Mouse (Mus musculus) limb, embryonic 14.5 days (tissue): ENCODE data around the gene Pik3c2b. TPM values are rescaled to one million over a fixed set of nuclear protein-coding genes. Genes with fewer than 3 reads are reported as not detected.
A peak's percentile ranks its signal among the peaks of the same experiment; 100 is the strongest.

Source experiments
- ATAC-seq: fragments of 200-750 bp; cut with Nextera tagmentation; 2 replicates; pipeline ENCODE4 v1.8.0; 2017; ENCODE audit warnings: low read depth, moderate number of reproducible peaks, moderate TSS enrichment; ENCODE audit not compliant: low FRiP score
- DNase-seq: peaks from one replicate; pipeline ENCODE4 v3.0.0-alpha.2; 2015; ENCODE audit warnings: low spot score
- H3K27ac ChIP-seq: fragments of 300-500 bp; sonication (generic); replicated peaks from 2 replicates; pipeline ENCODE4 v1.5.1; 2014; ENCODE audit warnings: low read depth, mild to moderate bottlenecking, low read length, moderate library complexity, mixed read lengths
- H3K27me3 ChIP-seq: fragments of 300-500 bp; sonication (generic); 2 replicates; pipeline ENCODE4 v1.6.1; 2014; ENCODE audit warnings: low read length, mixed read lengths; ENCODE audit not compliant: control insufficient read depth, insufficient read depth
- H3K36me3 ChIP-seq: fragments of 300-500 bp; sonication (generic); 2 replicates; pipeline ENCODE4 v1.6.1; 2014; ENCODE audit warnings: mild to moderate bottlenecking, low read length, moderate library complexity, mixed read lengths; ENCODE audit not compliant: control insufficient read depth, insufficient read depth
- H3K4me1 ChIP-seq: fragments of 300-500 bp; sonication (generic); 2 replicates; pipeline ENCODE4 v1.6.1; 2014; ENCODE audit warnings: antibody characterized with exemption, low read length, mixed read lengths; ENCODE audit not compliant: control insufficient read depth, insufficient read depth
- H3K4me2 ChIP-seq: fragments of 300-500 bp; sonication (generic); replicated peaks from 2 replicates; pipeline ENCODE4 v1.6.1; 2014; ENCODE audit warnings: low read depth, mild to moderate bottlenecking, low read length, moderate library complexity; ENCODE audit not compliant: severe bottlenecking
- H3K4me3 ChIP-seq: fragments of 300-500 bp; sonication (generic); replicated peaks from 2 replicates; pipeline ENCODE4 v1.5.1; 2014; ENCODE audit warnings: low read length
- H3K9ac ChIP-seq: fragments of 300-500 bp; sonication (generic); 2 replicates; pipeline ENCODE4 v1.6.1; 2014; ENCODE audit warnings: mild to moderate bottlenecking, low read depth, low read length, moderate library complexity; ENCODE audit not compliant: severe bottlenecking
- H3K9me3 ChIP-seq: fragments of 300-500 bp; sonication (generic); 2 replicates; pipeline ENCODE4 v1.6.1; 2016; ENCODE audit warnings: low read length; ENCODE audit not compliant: control insufficient read depth
- POLR2A ChIP-seq: fragments of 200-500 bp; IDR thresholded peaks from 2 replicates; pipeline ENCODE4 v1.8.0; 2012; ENCODE audit warnings: inconsistent platforms, mild to moderate bottlenecking, moderate library complexity, borderline replicate concordance; ENCODE audit not compliant: insufficient read depth, insufficient read length; ENCODE audit errors: extremely low read depth
- WGBS: fragments of 180-500 bp; shearing (Covaris S2); extraction: QIAGEN DNeasy Blood & Tissue Kit; methylation state at CpG from one replicate; pipeline ENCODE4 v1.1.7; 2014; 5-methylcytosine and 5-hydroxymethylcytosine counted together
- polyA plus RNA-seq, 2 experiments: library from polyadenylated mRNA; depleted of rRNA in 1 of 2; stranded (reverse) in 1 of 2; unstranded in 1 of 2; fragments of >200 nt; fragmentation: Nextera tagmentation in 1 of 2; extraction: Ambion mirVana in 1 of 2; gene quantifications; 2 replicates each; pipeline versions ENCODE4 v1.2.1 to v1.2.3; 2012 to 2014

Pik3c2b gene
- polyA plus RNA-seq, 2 experiments, result 8.1 to 10.7 TPM

GRCm38 (mm10) chr1:133077606-133078337 is 32.3 kb downstream of the Pik3c2b start:
- Histone ChIP-seq H3K4me3 (no peak overlapping the region), H3K4me2 (no peak overlapping the region), H3K9me3 (no peaks in the 10 kb centered on the region), H3K27ac (peak overlapping the region; percentile 40), H3K4me1 (0 out of 2 replicates have a peak, but pooled peaks cover 10% of the 10 kb centered on the region), H3K27me3 (no peaks in the 10 kb centered on the region), H3K36me3 (peaks cover 19% of the 10 kb centered on the region), H3K9ac (no peak overlapping the region)
- no peak for TF ChIP-seq POLR2A
- ATAC-seq, result peak; percentile 60
- DNase-seq, result peak; percentile 53
- WGBS, result 49% methylated on average over 11 of the region's 12 CpGs

GRCm38 (mm10) chr1:133078338-133078727 is 32.9 kb downstream of the Pik3c2b start:
- WGBS, result 41% methylated on average over 1 of the region's 1 CpGs
- no peak overlapping the region; the same call in 1 of the 2 replicates for H3K27ac ChIP-seq
- 0 out of 2 replicates have a peak, but pooled peaks cover 10% of the 10 kb centered on the region for H3K4me1 ChIP-seq
- H3K4me3 ChIP-seq, result no peak overlapping the region
- H3K9ac ChIP-seq, result no peak overlapping the region
- DNase-seq (no peak), ATAC-seq (no peak)
- peaks cover 25% of the 10 kb centered on the region for H3K36me3 ChIP-seq
- H3K4me2 ChIP-seq, result no peak overlapping the region
- no peaks in the 10 kb centered on the region for H3K9me3 ChIP-seq
- H3K27me3 ChIP-seq, result no peaks in the 10 kb centered on the region
- no peak for TF ChIP-seq POLR2A

- ATAC-seq (no peak), DNase-seq (no peak)
- H3K27ac ChIP-seq, result no peak overlapping the region
- peaks cover 15% of the 10 kb centered on the region; the same call in 1 of the 2 replicates for H3K4me1 ChIP-seq
- no peak overlapping the region for H3K4me2 ChIP-seq
- 87% methylated on average over 7 of the region's 7 CpGs for WGBS
- no peaks in the 10 kb centered on the region for H3K9me3 ChIP-seq
- H3K27me3 ChIP-seq, result no peaks in the 10 kb centered on the region
- no peak overlapping the region for H3K9ac ChIP-seq
- no peak overlapping the region for H3K4me3 ChIP-seq
- H3K36me3 ChIP-seq, result peaks cover 26% of the 10 kb centered on the region
- no peak for TF ChIP-seq POLR2A
Measured at GRCm38 (mm10) chr1:133079509-133079908, 34.0 kb downstream of the Pik3c2b start.

- no peak overlapping the region for H3K27ac ChIP-seq
- no peak for TF ChIP-seq POLR2A
- no peak for DNase-seq
- H3K9ac ChIP-seq, result no peak overlapping the region
- no peak overlapping the region for H3K4me3 ChIP-seq
- WGBS, result 50% methylated on average over 9 of the region's 9 CpGs
- no peak for ATAC-seq
- peaks cover 15% of the 10 kb centered on the region; the same call in 1 of the 2 replicates for H3K4me1 ChIP-seq
- no peaks in the 10 kb centered on the region for H3K27me3 ChIP-seq
- H3K36me3 ChIP-seq, result peaks cover 26% of the 10 kb centered on the region
- H3K9me3 ChIP-seq, result no peaks in the 10 kb centered on the region
- H3K4me2 ChIP-seq, result no peak overlapping the region
Measured at GRCm38 (mm10) chr1:133080079-133080561, 34.7 kb downstream of the Pik3c2b start.

GRCm38 (mm10) chr1:133080717-133081116 is 35.2 kb downstream of the Pik3c2b start:
- no peak for TF ChIP-seq POLR2A
- H3K27me3 ChIP-seq, result no peaks in the 10 kb centered on the region
- H3K9ac ChIP-seq, result no peak overlapping the region
- H3K27ac ChIP-seq, result no peak overlapping the region
- ATAC-seq, result no peak
- peaks cover 29% of the 10 kb centered on the region for H3K36me3 ChIP-seq
- DNase-seq, result no peak
- no peak overlapping the region for H3K4me2 ChIP-seq
- WGBS, result 69% methylated on average over 6 of the region's 6 CpGs
- no peak overlapping the region for H3K4me3 ChIP-seq
- peaks cover 15% of the 10 kb centered on the region; the same call in 1 of the 2 replicates for H3K4me1 ChIP-seq
- H3K9me3 ChIP-seq, result no peaks in the 10 kb centered on the region
